ENCODE assay signal across 9 mouse cellular contexts in the genomic region with DNA sequence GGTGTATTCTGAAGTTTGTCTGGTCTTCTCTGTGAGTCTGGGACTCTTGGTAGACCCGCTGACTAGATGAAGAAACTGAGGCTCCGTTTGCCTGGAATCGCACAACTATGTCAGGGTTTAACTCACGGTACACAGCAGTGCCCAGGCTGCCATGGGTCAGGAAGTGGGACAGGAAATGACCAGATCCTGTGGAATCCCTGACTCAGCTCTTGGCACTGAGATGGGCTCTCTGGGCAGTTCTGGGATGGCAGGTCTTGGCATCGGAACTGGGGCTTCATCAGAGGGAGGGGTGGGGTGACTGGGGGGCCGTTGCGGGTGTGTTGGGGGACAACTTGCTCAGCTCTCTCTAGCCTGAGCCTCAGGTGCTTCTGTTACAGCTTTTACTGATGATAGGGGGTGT. TPM values are rescaled to one million over a fixed set of nuclear protein-coding genes. Genes with fewer than 3 reads are reported as not detected.
A peak's percentile ranks its signal among the peaks of the same experiment; 100 is the strongest.
DNase-seq lines count a peak whose midpoint lies in the region; ATAC-seq lines count a peak whose summit lies in the region.
"Had no signal": no experiment of that assay in that cellular context is flagged by ENCODE, and none has a peak within 500 bp of the region (broad histone marks: within the 10 kb centered on the region; RNA-seq: fewer than 3 reads in every experiment).

No protein-coding gene starts in this region.

- H3K4me1 ChIP-seq in megakaryocyte, embryonic 14.5 days: peaks cover 57% of the 10 kb centered on the region
- H3K4me1 ChIP-seq in embryonic facial prominence, embryonic 10.5 days: peaks cover 79% of the 10 kb centered on the region

- peaks cover 85% of the 10 kb centered on the region for H3K27me3 ChIP-seq in megakaryocyte, embryonic 14.5 days (replicated peaks)
- H3K27me3 ChIP-seq in embryonic facial prominence, embryonic 10.5 days (replicated peaks; ENCODE audit: low read depth, poor library complexity, severe bottlenecking): peaks cover 13% of the 10 kb centered on the region
- H3K27me3 ChIP-seq: neural tube, embryonic 13.5 days had no signal

- H3K36me3 ChIP-seq in megakaryocyte, embryonic 14.5 days (replicated peaks; ENCODE audit: low read length): no peaks in the 10 kb centered on the region
- peaks cover 17% of the 10 kb centered on the region for H3K36me3 ChIP-seq in embryonic facial prominence, embryonic 10.5 days (replicated peaks)
- H3K36me3 ChIP-seq: neural tube, embryonic 13.5 days had no signal

- WGBS in embryonic facial prominence, embryonic 10.5 days: 71% methylated on average over 7 of the region's 7 CpGs

- ATAC-seq in megakaryocyte, adult 5-6 weeks (ENCODE audit: poor library complexity, severe bottlenecking): no peak
- ATAC-seq in activated CD4-positive, CD25-positive, alpha-beta regulatory T cell, adult 4 months: no peak

- peak overlapping the region; percentile 46 for H3K4me3 ChIP-seq in megakaryocyte, embryonic 14.5 days (replicated peaks)
- H3K4me3 ChIP-seq in embryonic facial prominence, embryonic 10.5 days: no peak overlapping the region
- H3K4me3 ChIP-seq: neural tube, embryonic 13.5 days had no signal

- peak overlapping the region; percentile 79; the same call in 1 of the 2 replicates for H3K27ac ChIP-seq in embryonic facial prominence, embryonic 10.5 days (replicated peaks)
- H3K27ac ChIP-seq: neural tube, embryonic 13.5 days had no signal

- 0 out of 2 replicates have a peak, but pooled peaks cover 5% of the 10 kb centered on the region for H3K9me3 ChIP-seq in megakaryocyte, embryonic 14.5 days
- no peaks in the 10 kb centered on the region for H3K9me3 ChIP-seq in embryonic facial prominence, embryonic 10.5 days
- H3K9me3 ChIP-seq: neural tube, embryonic 13.5 days had no signal

- no peak for DNase-seq in embryonic facial prominence, embryonic 10.5 days (ENCODE audit: low spot score)
- DNase-seq in kidney, adult 8-10 months: peak; percentile 70 to 72
- peak; percentile 85 for DNase-seq in lung, postnatal 36 days
- no peak for DNase-seq in embryo, embryonic 9.5 days (ENCODE audit: extremely low spot score)
- no peak for DNase-seq in right cerebral cortex, postnatal 14 days

RNA-seq across cellular contexts. Expression of a gene that starts 10.0 kb away (rescaled TPM):
- polyA plus RNA-seq in megakaryocyte, embryonic 14.5 days (2012; ENCODE audit: insufficient read depth, low replicate concordance): not detected in 2 replicates
- 1.1 TPM in 2 replicates for total RNA-seq in megakaryocyte, adult 5-6 weeks (2015)
- total RNA-seq in megakaryocyte, adult 5-6 weeks (2017): 1.3 and 2.1 TPM in 2 replicates
- 2.4 and 3.0 TPM in 2 replicates for polyA plus RNA-seq in embryonic facial prominence, embryonic 10.5 days (2016; fragmentation: Nextera tagmentation; extraction: Ambion mirVana)
- polyA plus RNA-seq in activated CD4-positive, CD25-positive, alpha-beta regulatory T cell, adult 4 months (2017; shearing (Covaris generic)): not detected

RNA-seq across cellular contexts. Expression of a gene that starts 56.9 kb away (rescaled TPM):
- not detected in 2 replicates for polyA plus RNA-seq in megakaryocyte, embryonic 14.5 days (2012; ENCODE audit: insufficient read depth, low replicate concordance)
- not detected in 2 replicates for total RNA-seq in megakaryocyte, adult 5-6 weeks (2015)
- total RNA-seq in megakaryocyte, adult 5-6 weeks (2017): not detected in 2 replicates
- 0.28 and 0.44 TPM in 2 replicates for polyA plus RNA-seq in embryonic facial prominence, embryonic 10.5 days (2016; fragmentation: Nextera tagmentation; extraction: Ambion mirVana)
- polyA plus RNA-seq in activated CD4-positive, CD25-positive, alpha-beta regulatory T cell, adult 4 months (2017; shearing (Covaris generic)): not detected

Comparison
In these comparisons a context has a peak if more than half of its experiments do, and no peak if none do; other contexts are left out.
1. DNase-seq: peak in kidney, adult 8-10 months (2 of 2) and lung, postnatal 36 days (single experiment); none in embryonic facial prominence, embryonic 10.5 days (single experiment), embryo, embryonic 9.5 days (single experiment) and right cerebral cortex, postnatal 14 days (single experiment).